Mouse (Mus musculus) CD8-positive naive resting alpha-beta T cell, adult 2 months (primary cell): Measurements from ENCODE around the gene Camk2g.
"Not testable (repeated sequence)": the region's sequence is repeated elsewhere in the genome, so short reads cannot be mapped to it uniquely, and the experiment has no call there.

Source experiments
- DNase-seq, 2 experiments: peaks; one replicate each; pipeline ENCODE4 v3.0.0; 2022; ENCODE audit warnings: low read depth in 2 of 2, low spot score in 2 of 2

The Camk2g gene

DNA sequence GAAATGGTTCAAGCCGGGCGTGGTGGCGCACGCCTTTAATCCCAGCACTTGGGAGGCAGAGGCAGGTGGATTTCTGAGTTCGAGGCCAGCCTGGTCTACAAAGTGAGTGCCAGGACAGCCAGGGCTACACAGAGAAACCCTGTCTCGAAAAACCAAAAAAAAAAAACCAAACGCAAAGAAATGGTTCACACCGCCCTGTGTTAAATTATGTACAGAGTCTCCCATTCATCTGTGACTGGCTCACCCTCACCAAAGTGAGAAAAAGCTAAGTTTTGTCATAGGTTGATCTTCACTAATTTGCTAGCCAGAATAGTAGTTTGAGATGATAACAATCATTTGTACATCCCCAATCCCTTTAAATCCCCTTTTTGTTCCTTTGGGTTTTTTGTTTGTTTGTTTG lies 90.4 kb downstream of the Camk2g start:
- not testable (repeated sequence) for DNase-seq

DNA sequence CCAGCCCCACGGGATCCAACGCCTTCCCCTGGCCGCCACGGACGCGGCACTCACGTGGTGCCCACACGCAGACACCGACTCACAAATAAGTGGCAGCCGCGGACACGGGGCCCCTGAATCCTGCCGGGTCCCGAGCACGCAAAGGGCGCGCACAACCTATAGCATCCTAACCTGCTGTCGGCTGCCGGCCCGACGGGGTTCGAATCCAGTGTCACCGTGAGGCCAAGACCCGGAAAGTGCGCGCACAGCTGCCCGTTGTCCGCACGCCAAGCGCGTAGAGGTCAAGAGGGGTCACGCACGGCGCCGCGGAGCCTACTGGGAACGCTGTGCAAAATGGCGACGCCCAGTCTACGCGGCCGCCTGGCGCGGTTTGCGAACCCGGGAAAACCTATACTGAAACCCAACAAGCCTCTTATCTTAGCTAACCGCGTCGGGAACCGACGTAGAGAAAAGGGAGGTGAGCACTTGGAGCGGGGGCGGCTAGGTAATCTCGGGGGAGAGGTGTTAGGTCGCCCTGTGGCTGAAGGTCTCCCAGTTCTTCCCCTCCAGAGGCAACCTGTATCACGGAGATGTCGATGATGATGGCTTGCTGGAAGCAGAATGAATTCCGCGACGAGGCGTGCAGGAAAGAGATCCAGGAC lies 91.0 kb downstream of the Camk2g start, which contains the start of gene Chchd1:
TSS of gene Chchd1 (plus strand) at position 266 of the 641 bp plus-strand sequence.
- peak; percentile 70 to 73 for DNase-seq

DNA sequence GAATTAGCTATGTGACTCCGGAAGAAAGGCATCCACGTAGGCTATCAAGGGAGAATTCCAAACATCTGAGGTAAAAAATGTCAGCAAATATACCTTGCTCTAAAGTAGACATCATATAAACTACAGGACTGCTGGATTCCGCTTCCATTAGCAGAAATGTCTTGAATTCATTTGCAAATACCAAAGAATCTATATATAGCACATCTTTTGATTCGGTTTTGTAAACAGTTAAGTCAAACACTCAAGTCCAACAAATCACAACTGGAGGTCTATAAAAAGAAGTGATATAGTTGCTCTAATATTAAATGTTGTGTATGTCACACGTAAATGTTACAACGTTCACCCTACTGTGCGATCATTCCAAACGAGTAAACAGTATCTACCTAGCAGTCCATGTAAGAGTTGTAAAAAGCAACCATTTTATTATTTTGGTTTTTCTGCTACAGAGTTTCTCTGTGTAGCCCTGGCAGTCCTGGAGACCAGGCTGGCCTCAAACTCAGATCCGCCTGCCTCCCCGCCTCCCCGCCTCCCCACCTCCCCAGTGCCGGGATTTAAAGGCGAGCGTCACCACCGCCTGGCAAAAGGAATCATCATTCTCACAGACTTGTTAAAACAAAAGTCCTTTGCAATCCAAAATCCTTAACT lies 91.7 kb downstream of the Camk2g start:
- DNase-seq = no peak

DNA sequence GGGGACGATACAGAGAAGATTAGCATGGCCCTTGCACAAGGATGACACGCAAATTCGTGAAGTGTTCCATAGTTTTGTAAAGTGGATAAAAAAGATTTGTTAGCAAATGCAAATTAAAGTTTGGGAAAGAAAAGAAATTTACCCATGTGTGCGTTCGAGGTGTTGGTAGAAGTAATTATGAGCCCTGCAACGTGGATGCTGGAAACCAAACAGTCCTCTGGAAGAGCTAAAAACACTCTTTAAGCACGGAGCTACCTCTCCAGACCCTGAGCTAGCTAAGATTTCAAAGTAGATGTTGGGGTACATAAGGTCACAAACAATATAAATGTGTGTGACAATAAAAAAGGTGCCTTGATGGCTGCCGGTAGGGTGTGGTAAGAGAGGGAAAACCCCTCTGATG lies 92.3 kb downstream of the Camk2g start:
- DNase-seq = no peak

DNA sequence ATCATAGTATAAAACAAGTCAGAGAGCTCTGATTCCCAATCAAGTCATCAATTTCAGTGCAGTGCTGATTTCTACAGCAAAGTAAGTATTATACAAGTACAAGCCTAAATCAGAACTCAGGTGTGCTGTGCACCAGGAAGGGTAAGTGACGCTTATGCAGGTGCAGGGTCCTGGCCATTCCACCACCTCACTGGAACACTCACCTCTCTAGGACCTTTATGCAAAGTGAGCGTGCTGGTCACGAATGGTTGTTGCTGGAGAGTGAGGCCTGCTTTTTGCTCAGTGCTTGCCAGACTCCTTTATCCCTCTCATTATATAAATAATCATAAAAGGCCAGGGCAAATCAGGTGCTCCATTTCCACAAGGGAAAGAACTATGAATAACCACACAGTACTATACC lies 93.5 kb downstream of the Camk2g start:
- no peak for DNase-seq

DNA sequence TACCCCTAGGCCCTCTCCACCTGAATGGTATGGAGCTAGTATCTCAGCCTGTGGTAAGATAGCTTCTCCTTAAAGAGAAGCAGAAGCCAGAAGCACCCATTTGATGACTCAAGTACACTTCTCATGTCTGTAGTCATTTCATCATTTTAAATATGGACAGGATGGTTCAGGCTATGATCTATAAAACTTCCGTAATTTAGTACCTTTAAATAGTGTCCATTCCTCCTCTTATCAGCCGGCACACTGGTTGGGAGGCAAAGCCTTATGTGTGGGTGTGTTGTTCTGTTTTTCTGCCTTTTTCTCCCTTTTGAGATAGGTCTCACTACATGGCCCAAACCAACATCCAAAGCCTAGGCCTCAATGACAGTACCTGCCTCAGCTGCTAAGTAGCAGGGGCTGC lies 95.4 kb downstream of the Camk2g start:
- DNase-seq = no peak

DNA sequence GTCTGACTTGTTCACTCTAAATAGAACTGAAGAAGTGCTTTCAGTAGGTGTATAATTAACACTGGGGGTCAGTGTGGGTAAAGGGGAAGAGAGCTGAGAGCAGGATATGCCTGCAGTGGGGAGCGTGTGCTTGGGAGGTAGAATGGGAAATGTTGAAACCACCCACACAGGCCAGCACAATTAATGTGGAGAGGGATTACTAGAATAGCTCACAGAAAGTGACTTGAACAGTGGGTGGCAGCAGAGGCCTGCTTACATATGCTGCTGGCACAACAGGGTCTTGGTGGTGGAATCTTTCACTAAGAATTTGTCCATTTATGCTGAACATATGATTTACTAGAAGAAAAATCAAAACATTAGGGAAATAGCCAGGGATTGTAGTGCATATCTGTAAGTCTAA lies 96.9 kb downstream of the Camk2g start:
- peak; percentile 21 to 33 for DNase-seq

DNA sequence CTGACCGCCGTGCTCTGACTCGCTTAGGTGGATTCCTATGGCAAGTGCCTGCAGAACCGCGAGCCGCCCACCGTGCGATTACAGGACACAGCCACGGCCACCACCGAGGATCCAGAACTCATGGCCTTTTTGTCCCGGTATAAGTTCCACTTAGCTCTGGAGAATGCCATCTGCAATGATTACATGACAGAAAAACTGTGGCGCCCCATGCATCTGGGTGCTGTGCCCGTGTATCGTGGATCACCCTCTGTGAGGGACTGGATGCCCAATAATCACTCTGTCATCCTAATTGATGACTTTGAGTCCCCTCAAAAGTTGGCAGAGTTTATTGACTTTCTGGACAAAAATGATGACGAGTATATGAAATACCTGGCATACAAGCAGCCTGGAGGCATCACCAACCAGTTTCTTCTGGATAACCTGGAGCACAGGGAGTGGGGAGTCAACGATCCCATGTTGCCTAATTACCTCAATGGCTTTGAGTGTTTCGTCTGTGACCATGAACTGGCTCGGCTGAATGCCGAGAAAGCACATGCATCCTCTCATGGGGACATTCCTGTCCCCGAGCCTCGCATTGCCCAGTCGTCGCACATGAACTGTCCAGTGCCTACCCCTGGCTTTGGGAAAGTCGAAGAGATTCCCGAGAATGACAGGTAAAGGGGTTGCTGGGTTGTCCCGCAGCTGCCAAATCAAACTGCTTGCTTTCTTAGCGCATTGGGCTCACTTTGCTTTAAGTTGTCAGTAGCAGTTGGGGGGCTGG lies 97.9 kb downstream of the Camk2g start:
- no peak for DNase-seq

DNA sequence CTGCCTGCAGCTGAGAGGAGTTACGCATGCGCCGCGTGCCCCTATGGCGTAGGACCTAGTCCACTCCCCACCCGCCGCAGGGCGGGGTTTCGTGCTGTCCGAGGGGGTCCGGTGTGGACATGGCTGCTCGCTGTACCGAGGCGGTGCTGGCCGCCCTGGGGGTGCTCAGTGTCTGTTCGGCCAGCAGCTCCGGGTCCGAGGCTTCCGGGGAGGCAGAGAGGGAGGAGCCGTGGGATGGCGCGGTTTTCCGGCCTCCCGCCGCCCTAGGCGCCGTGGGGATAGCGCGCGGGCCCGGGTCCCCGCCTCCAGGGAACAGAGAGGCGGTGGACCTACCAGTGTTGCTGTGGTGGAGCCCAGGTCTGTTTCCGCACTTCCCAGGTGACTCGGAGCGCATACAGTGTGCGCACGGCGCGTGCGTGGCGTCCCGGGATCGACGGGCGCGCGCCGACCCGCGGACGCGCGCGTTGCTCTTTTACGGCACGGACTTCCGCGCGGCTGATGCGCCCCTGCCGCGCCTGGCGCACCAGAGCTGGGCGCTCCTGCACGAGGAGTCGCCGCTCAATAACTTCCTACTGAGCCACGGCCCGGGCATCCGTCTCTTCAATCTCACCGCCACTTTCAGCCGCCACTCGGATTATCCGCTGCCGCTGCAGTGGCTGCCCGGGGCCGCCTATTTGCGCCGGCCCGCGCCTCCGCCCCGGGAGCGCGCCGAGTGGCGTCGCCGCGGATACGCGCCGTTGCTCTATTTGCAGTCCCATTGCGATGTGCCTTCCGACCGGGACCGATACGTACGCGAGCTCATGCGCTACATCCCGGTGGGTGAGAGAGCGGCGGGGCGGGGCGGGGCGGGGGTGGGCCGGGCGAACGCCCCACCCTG lies 98.8 kb downstream of the Camk2g start, which contains the start of gene Fut11:
TSS of gene Fut11 (plus strand) at position 85 of the 877 bp plus-strand sequence.
- peak; percentile 79 to 80 for DNase-seq

DNA sequence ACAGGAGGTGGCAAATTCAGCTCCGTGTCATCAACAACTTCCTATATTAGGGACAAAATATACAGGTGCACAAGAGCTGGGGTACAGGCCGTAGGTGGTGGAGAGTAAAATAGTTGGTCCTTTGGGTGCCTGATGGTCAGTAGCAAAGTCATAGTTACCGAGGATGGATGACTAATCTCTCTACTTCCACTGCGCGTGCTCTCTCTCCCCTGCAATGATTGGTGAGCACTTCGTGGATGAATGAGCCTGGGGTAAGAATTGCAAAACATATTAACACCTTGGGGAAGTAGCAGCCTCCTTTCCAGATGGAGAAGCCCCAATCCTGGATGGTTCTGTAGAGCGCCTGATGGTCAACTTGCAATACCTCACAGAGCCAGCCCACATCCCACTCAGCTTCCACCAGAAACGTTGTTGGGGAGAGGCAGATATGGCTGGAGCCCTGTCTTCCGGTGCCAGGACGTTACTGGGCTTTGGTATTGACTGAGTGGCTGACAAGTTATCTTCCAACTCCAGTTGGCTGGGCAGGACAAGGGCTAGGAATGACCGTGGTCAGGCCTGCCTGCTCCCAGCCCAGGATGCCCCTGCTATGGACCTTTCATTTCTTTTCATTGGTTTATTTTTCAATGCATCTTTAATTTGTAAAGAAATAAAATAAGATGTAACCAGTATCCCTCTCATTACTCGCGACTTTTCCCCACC lies 99.6 kb downstream of the Camk2g start:
- DNase-seq = no peak

DNA sequence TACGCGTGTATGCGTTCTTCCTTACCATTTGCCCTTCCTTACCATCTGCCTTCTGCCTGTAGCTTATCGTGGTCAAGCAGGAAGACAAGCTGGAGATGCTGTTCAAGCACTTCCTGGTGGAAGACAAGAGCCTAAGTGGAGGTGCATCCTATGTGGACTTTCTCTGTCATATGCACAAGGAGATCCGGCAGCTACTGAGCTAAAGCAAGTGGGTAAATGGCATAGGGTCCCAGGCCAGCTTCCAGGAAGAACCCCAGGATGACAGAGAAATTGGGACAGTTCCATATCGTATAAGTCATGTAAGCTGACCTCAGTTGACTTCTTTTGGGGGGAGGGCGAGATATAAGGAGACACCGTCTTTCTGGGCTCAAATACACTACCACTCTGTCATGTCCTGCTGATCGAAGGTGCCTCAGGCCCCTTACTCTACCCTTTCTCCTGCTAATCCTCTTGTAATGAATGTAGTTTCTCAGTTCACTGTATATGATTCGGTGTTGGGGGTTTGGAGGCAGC lies 100.2 kb downstream of the Camk2g start:
- DNase-seq = no peak

DNA sequence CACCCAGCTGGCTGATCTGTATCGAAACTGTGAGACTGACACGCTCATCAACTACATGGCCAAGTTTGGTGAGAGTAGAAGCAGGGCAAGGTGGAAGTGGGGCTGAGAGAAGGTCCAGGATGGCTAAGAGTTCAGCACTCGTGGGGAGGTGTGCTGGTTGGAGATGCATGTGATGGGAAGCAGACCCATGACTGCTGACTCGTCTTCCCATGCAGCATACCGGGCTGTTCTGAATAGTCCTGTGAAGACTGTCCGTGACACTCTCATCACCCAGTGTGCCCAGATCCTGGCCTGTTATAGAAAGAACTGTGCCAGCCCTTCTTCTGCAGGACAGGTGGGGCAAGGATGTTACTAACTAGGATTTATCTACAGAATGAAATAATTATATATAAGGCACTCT lies 102.1 kb downstream of the Camk2g start:
- DNase-seq = no peak

DNA sequence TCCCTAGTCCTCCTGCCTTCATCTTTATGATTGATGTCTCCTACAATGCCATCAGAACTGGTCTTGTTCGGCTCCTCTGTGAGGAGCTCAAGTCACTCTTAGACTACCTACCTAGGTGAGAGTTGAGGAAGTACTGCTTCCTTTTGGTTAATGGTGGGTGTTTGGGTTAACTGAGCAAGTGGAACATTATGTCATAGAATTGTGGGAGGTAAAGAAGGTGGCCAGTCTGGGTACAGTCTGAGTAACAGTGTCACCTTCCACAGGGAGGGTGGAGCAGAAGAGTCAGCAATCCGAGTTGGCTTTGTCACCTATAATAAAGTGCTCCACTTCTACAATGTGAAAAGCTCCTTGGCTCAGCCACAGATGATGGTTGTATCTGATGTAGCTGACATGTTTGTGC lies 104.9 kb downstream of the Camk2g start:
- DNase-seq = no peak

DNA sequence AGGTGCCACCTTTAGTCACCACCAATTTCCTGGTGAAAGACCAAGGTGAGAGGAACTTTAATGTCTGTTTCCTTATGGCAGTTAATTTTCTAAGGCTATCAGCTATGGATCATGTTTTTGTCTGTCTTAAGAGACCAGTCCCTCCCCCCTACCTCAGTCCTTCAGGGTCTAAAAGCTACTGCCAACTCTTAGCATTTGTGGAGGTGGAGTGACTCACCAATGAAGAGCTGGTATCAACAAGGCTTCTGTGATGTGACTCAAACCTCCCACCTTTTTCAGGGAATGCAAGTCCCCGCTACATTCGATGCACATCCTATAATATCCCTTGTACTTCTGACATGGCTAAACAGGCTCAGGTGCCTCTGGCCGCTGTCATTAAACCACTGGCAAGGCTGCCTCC lies 107.3 kb downstream of the Camk2g start:
- DNase-seq = no peak
